Mouse (Mus musculus): Measurements from ENCODE around the gene Mettl18.
A peak's percentile ranks its signal among the peaks of the same experiment; 100 is the strongest.
"Not testable (repeated sequence)": the region's sequence is repeated elsewhere in the genome, so short reads cannot be mapped to it uniquely, and the experiment has no call there.

Gene Mettl18

GRCm38 (mm10) chr1:163994721-163995608 is at the start of gene Mettl18, which contains the start of gene BC055324:
Mettl18 (plus strand) TSS chr1:163994889.
BC055324 (minus strand) TSS chr1:163994796.
- peak; percentile 90 for DNase-seq

- no peak for DNase-seq
Measured at GRCm38 (mm10) chr1:163953396-163953795, 41.3 kb upstream of the Mettl18 start.

- DNase-seq = no peak
Measured at GRCm38 (mm10) chr1:163958036-163958435, 36.7 kb upstream of the Mettl18 start.

- no peak for DNase-seq
Measured at GRCm38 (mm10) chr1:163964008-163964689, 30.5 kb upstream of the Mettl18 start.

GRCm38 (mm10) chr1:163974471-163974870 is 20.2 kb upstream of the Mettl18 start:
- DNase-seq = no peak

- DNase-seq = no peak
Measured at GRCm38 (mm10) chr1:163975088-163975487, 19.6 kb upstream of the Mettl18 start.

GRCm38 (mm10) chr1:163976515-163976914 is 18.2 kb upstream of the Mettl18 start:
- no peak for DNase-seq

GRCm38 (mm10) chr1:163992371-163992770 is 2.3 kb upstream of the Mettl18 start:
- DNase-seq = no peak

GRCm38 (mm10) chr1:163994173-163994720 is 442 bp upstream of the Mettl18 start:
- no peak for DNase-seq

- no peak for DNase-seq
Measured at GRCm38 (mm10) chr1:163995609-163995913, 872 bp downstream of the Mettl18 start.

- no peak for DNase-seq
Measured at GRCm38 (mm10) chr1:164001831-164002452, 7.3 kb downstream of the Mettl18 start.

GRCm38 (mm10) chr1:164004311-164004710 is 9.6 kb downstream of the Mettl18 start:
- no peak for DNase-seq

GRCm38 (mm10) chr1:164009235-164009634 is 14.5 kb downstream of the Mettl18 start:
- DNase-seq = no peak

- DNase-seq = no peak
Measured at GRCm38 (mm10) chr1:164014616-164015015, 19.9 kb downstream of the Mettl18 start.

- DNase-seq = no peak
Measured at GRCm38 (mm10) chr1:164018221-164018896, 23.7 kb downstream of the Mettl18 start.

- no peak for DNase-seq
Measured at GRCm38 (mm10) chr1:164019789-164020188, 25.1 kb downstream of the Mettl18 start.

- not testable (repeated sequence) for DNase-seq
Measured at GRCm38 (mm10) chr1:164020746-164021145, 26.1 kb downstream of the Mettl18 start.

- not testable (repeated sequence) for DNase-seq
Measured at GRCm38 (mm10) chr1:164022106-164022505, 27.4 kb downstream of the Mettl18 start.

GRCm38 (mm10) chr1:164025685-164026084 is 31.0 kb downstream of the Mettl18 start:
- DNase-seq = no peak

GRCm38 (mm10) chr1:164027416-164027815 is 32.7 kb downstream of the Mettl18 start:
- DNase-seq = no peak

GRCm38 (mm10) chr1:164040385-164041135 is 45.9 kb downstream of the Mettl18 start:
- no peak for DNase-seq

- DNase-seq = no peak
Measured at GRCm38 (mm10) chr1:164043549-164043948, 48.9 kb downstream of the Mettl18 start.
